Mouse (Mus musculus) retina, embryonic 14.5 days (tissue): ENCODE measurements around the gene Doc2b.
A peak's percentile ranks its signal among the peaks of the same experiment; 100 is the strongest.

ENCODE experiments used
- DNase-seq: peaks from one replicate; pipeline ENCODE4 v3.0.0-alpha.2; 2015; ENCODE audit warnings: low spot score

Doc2b gene

GRCm38 (mm10) chr11:75792535-75792934 lies 3.3 kb downstream of the Doc2b start:
- no peak for DNase-seq

- no peak for DNase-seq
These were observed 10.0 kb downstream of the Doc2b start for GRCm38 (mm10) chr11:75785897-75786296.

GRCm38 (mm10) chr11:75783799-75784198 lies 12.1 kb downstream of the Doc2b start:
- DNase-seq, result no peak

- peak; percentile 89 for DNase-seq
These were observed 13.9 kb downstream of the Doc2b start for GRCm38 (mm10) chr11:75781919-75782318.

GRCm38 (mm10) chr11:75775919-75776318 lies 19.9 kb downstream of the Doc2b start:
- no peak for DNase-seq

- DNase-seq, result no peak
These were observed 23.3 kb downstream of the Doc2b start for GRCm38 (mm10) chr11:75772562-75772961.

- DNase-seq, result peak; percentile 88
These were observed 26.6 kb downstream of the Doc2b start for GRCm38 (mm10) chr11:75769206-75769605.

GRCm38 (mm10) chr11:75768091-75768989 lies 27.5 kb downstream of the Doc2b start:
- DNase-seq, result no peak

- no peak for DNase-seq
These were observed 28.8 kb downstream of the Doc2b start for GRCm38 (mm10) chr11:75767014-75767413.

- no peak for DNase-seq
These were observed 30.7 kb downstream of the Doc2b start for GRCm38 (mm10) chr11:75765161-75765560.

GRCm38 (mm10) chr11:75764521-75765023 lies 31.3 kb downstream of the Doc2b start:
- DNase-seq, result no peak

- no peak for DNase-seq
These were observed 33.1 kb downstream of the Doc2b start for GRCm38 (mm10) chr11:75762708-75763107.

- no peak for DNase-seq
These were observed 35.1 kb downstream of the Doc2b start for GRCm38 (mm10) chr11:75760785-75761184.

- DNase-seq, result no peak
These were observed 37.3 kb downstream of the Doc2b start for GRCm38 (mm10) chr11:75758553-75758952.

- no peak for DNase-seq
These were observed 39.2 kb downstream of the Doc2b start for GRCm38 (mm10) chr11:75756687-75757086.

GRCm38 (mm10) chr11:75751082-75751481 lies 44.8 kb downstream of the Doc2b start:
- DNase-seq, result no peak

GRCm38 (mm10) chr11:75750537-75750936 lies 45.3 kb downstream of the Doc2b start:
- no peak for DNase-seq

- DNase-seq, result no peak
These were observed 51.1 kb downstream of the Doc2b start for GRCm38 (mm10) chr11:75744761-75745160.

GRCm38 (mm10) chr11:75741615-75742014 lies 54.2 kb downstream of the Doc2b start:
- no peak for DNase-seq

- DNase-seq, result no peak
These were observed 55.6 kb downstream of the Doc2b start for GRCm38 (mm10) chr11:75740204-75740603.

- DNase-seq, result no peak
These were observed 57.4 kb downstream of the Doc2b start for GRCm38 (mm10) chr11:75738477-75738821.

- DNase-seq, result no peak
These were observed 57.9 kb downstream of the Doc2b start for GRCm38 (mm10) chr11:75737806-75738476.

GRCm38 (mm10) chr11:75736978-75737377 lies 58.9 kb downstream of the Doc2b start:
- no peak for DNase-seq
